Mouse (Mus musculus) 3T3-L1 (cell line): ENCODE measurements around the gene Pycr2.
"Not testable (repeated sequence)": the region's sequence is repeated elsewhere in the genome, so short reads cannot be mapped to it uniquely, and the experiment has no call there.

Source experiments
- DNase-seq: peaks from one replicate; pipeline ENCODE4 v3.0.0-alpha.2; 2015; ENCODE audit warnings: low read depth, low spot score

The Pycr2 gene

GRCm38 (mm10) chr1:180904039-180904814, at the start of gene Pycr2:
Gene Pycr2 (plus strand): TSS chr1:180904293.
- peak; percentile 94 for DNase-seq

- peak; percentile 40 for DNase-seq
These were observed 45.3 kb upstream of the Pycr2 start for GRCm38 (mm10) chr1:180858763-180859162.

- no peak for DNase-seq
These were observed 44.1 kb upstream of the Pycr2 start for GRCm38 (mm10) chr1:180860030-180860429.

- peak; percentile 81 for DNase-seq
These were observed 40.5 kb upstream of the Pycr2 start for GRCm38 (mm10) chr1:180863606-180864005.

- DNase-seq, result no peak
These were observed 38.1 kb upstream of the Pycr2 start for GRCm38 (mm10) chr1:180866001-180866400.

GRCm38 (mm10) chr1:180870122-180870650, 33.9 kb upstream of the Pycr2 start:
- DNase-seq, result no peak

- DNase-seq, result peak; percentile 81
These were observed 30.1 kb upstream of the Pycr2 start for GRCm38 (mm10) chr1:180873861-180874484.

GRCm38 (mm10) chr1:180874615-180875014, 29.5 kb upstream of the Pycr2 start:
- no peak for DNase-seq

- DNase-seq, result no peak
These were observed 29.0 kb upstream of the Pycr2 start for GRCm38 (mm10) chr1:180875126-180875525.

GRCm38 (mm10) chr1:180877466-180877865, 26.6 kb upstream of the Pycr2 start:
- no peak for DNase-seq

GRCm38 (mm10) chr1:180881768-180882167, 22.3 kb upstream of the Pycr2 start:
- no peak for DNase-seq

- DNase-seq, result no peak
These were observed 20.4 kb upstream of the Pycr2 start for GRCm38 (mm10) chr1:180883731-180884130.

GRCm38 (mm10) chr1:180884484-180884883, 19.6 kb upstream of the Pycr2 start:
- DNase-seq, result no peak

- peak; percentile 95 for DNase-seq
These were observed 15.5 kb upstream of the Pycr2 start for GRCm38 (mm10) chr1:180888556-180889042.

- DNase-seq, result no peak
These were observed 14.9 kb upstream of the Pycr2 start for GRCm38 (mm10) chr1:180889172-180889571.

- DNase-seq, result peak; percentile 64
These were observed 14.3 kb upstream of the Pycr2 start for GRCm38 (mm10) chr1:180889841-180890240.

- no peak for DNase-seq
These were observed 11.3 kb upstream of the Pycr2 start, which contains the start of gene Lefty2 for GRCm38 (mm10) chr1:180892808-180893207. Gene Lefty2 (plus strand): TSS chr1:180893108.

GRCm38 (mm10) chr1:180894088-180894987, 9.8 kb upstream of the Pycr2 start:
- not testable (repeated sequence) for DNase-seq

- peak; percentile 86 for DNase-seq
These were observed 3.0 kb upstream of the Pycr2 start for GRCm38 (mm10) chr1:180901107-180901506.

- DNase-seq, result peak; percentile 70
These were observed 1.2 kb upstream of the Pycr2 start for GRCm38 (mm10) chr1:180902915-180903314.

GRCm38 (mm10) chr1:180903666-180904038, 441 bp upstream of the Pycr2 start:
- DNase-seq, result peak; percentile 50

- no peak for DNase-seq
These were observed 655 bp downstream of the Pycr2 start for GRCm38 (mm10) chr1:180904815-180905080.
